In the genomic region with DNA sequence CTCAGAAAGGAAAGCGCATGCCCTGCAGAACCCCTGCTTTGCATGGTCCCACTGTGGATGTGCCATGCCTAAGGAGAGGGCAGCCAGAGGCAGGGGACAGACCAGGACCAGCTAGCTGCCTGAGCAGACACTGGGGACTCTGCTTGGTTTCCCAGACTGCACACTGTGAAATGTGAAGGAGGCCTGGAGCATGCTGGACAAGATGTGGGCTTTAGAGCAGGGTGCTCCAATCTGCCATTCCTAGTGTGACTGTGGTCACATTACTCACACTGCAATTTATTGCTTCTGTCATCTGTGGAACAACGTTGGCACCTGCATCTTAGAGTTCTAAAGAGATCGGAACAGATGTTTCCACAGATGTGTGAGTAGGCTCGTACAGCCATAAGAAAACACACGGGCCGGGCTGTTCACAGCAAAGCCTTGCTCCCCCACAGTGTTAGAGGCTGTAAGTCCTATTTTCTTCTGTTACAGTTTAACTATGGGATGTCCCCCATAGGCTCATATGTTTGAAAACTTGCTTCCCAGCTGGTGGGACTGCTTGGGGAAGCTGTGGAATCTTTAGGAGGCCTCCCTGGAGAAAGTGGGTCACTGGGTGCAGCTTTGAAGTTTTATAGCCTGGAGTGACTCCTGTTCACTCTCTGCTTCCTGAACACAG, we compare ENCODE assay signal across 30 mouse cellular contexts.
DNase-seq lines count a peak whose midpoint lies in the region; ATAC-seq lines count a peak whose summit lies in the region.
"Had no signal": no experiment of that assay in that cellular context is flagged by ENCODE, and none has a peak within 500 bp of the region (broad histone marks: within the 10 kb centered on the region; RNA-seq: fewer than 3 reads in every experiment).

No protein-coding gene starts in this region.

- intact Hi-C loops in heart, postnatal 10 days (cut with DNase I): no loop called here

- H3K4me1 ChIP-seq in midbrain, embryonic 11.5 days (ENCODE audit: control insufficient read depth, insufficient read depth, low read length): 0 out of 2 replicates have a peak, but pooled peaks cover 3% of the 10 kb centered on the region
- H3K4me1 ChIP-seq: embryonic facial prominence, embryonic 13.5 days; stomach, embryonic 15.5 days had no signal

- no peak for ATAC-seq in midbrain, embryonic 11.5 days (ENCODE audit: low FRiP score)
- ATAC-seq: CD4-positive, CD25-positive, alpha-beta regulatory T cell, adult 4 months; forebrain, postnatal 0 days; inflammation-experienced regulatory T-cells, adult 6 months had no signal

- H3K4me2 ChIP-seq in midbrain, embryonic 11.5 days: no peak overlapping the region
- H3K4me2 ChIP-seq: embryonic facial prominence, embryonic 13.5 days; forebrain, embryonic 12.5 days; heart, embryonic 11.5 days; limb, embryonic 13.5 days; liver, embryonic 11.5 days; lung, embryonic 15.5 days; midbrain, embryonic 12.5 days; stomach, embryonic 15.5 days had no signal

- H3K36me3 ChIP-seq in midbrain, embryonic 11.5 days (ENCODE audit: control insufficient read depth, insufficient read depth, low read length): no peaks in the 10 kb centered on the region
- H3K36me3 ChIP-seq: embryonic facial prominence, embryonic 13.5 days; forebrain, embryonic 12.5 days; limb, embryonic 13.5 days; lung, embryonic 15.5 days; midbrain, embryonic 12.5 days; stomach, embryonic 15.5 days had no signal

- 88% methylated on average over 6 of the region's 6 CpGs for WGBS in midbrain, embryonic 11.5 days

- H3K27me3 ChIP-seq in midbrain, embryonic 11.5 days (ENCODE audit: control insufficient read depth, insufficient read depth, low read length): no peaks in the 10 kb centered on the region
- H3K27me3 ChIP-seq: embryonic facial prominence, embryonic 13.5 days; forebrain, embryonic 12.5 days; limb, embryonic 13.5 days; lung, embryonic 15.5 days; midbrain, embryonic 12.5 days; stomach, embryonic 15.5 days had no signal

- no peak overlapping the region for H3K9ac ChIP-seq in midbrain, embryonic 11.5 days (ENCODE audit: low read length)
- H3K9ac ChIP-seq: embryonic facial prominence, embryonic 13.5 days; forebrain, embryonic 12.5 days; forebrain, postnatal 0 days; limb, embryonic 13.5 days; lung, embryonic 15.5 days; midbrain, embryonic 12.5 days; stomach, embryonic 15.5 days had no signal

- H3K27ac ChIP-seq in midbrain, embryonic 11.5 days (ENCODE audit: low read depth, low read length): no peak overlapping the region
- H3K27ac ChIP-seq: embryonic facial prominence, embryonic 13.5 days; forebrain, embryonic 12.5 days; left cerebral cortex, adult 2 months; limb, embryonic 13.5 days; lung, embryonic 15.5 days; midbrain, embryonic 12.5 days; stomach, embryonic 15.5 days had no signal

- peak; percentile 70 for DNase-seq in heart, adult 11 months
- DNase-seq in heart, postnatal 10 days: no peak
- peak; percentile 9 for DNase-seq in thymus, postnatal 0 days (ENCODE audit: low spot score)
- no peak for DNase-seq in thymus, postnatal 4 days
- peak; percentile 47 for DNase-seq in fibroblast of lung, adult 2 months (ENCODE audit: low read depth)
- no peak for DNase-seq in midbrain, embryonic 11.5 days (ENCODE audit: low spot score, missing footprints)
- no peak for DNase-seq in adrenal gland, postnatal 10 days
- DNase-seq: adrenal gland, adult 8-10 months; cerebellum, adult 11-12 months; cerebellum, adult 9-11 months; forebrain, postnatal 0 days; gastrocnemius, postnatal 25 days; heart, adult 18-20 months; kidney, adult 11 months; kidney, postnatal 14 days; right cerebral cortex, postnatal 14 days; thymus, postnatal 25 days had no signal

- no peak overlapping the region for H3K4me3 ChIP-seq in midbrain, embryonic 11.5 days (ENCODE audit: low read depth, low read length)
- H3K4me3 ChIP-seq: embryonic facial prominence, embryonic 13.5 days; erythroblast, embryonic 14.5 days; forebrain, embryonic 12.5 days; left cerebral cortex, adult 2 months; limb, embryonic 13.5 days; lung, embryonic 15.5 days; midbrain, embryonic 12.5 days; myocyte; stomach, embryonic 15.5 days had no signal

- H3K9me3 ChIP-seq in midbrain, embryonic 11.5 days (ENCODE audit: control insufficient read depth, low read length): no peaks in the 10 kb centered on the region
- H3K9me3 ChIP-seq: embryonic facial prominence, embryonic 13.5 days; forebrain, embryonic 12.5 days; limb, embryonic 13.5 days; lung, embryonic 15.5 days; midbrain, embryonic 12.5 days; stomach, embryonic 15.5 days had no signal

Comparison
In these comparisons a context has a peak if more than half of its experiments do, and no peak if none do; other contexts are left out.
1. DNase-seq: peak in heart, adult 11 months (single experiment), thymus, postnatal 0 days (single experiment) and fibroblast of lung, adult 2 months (single experiment); none in heart, postnatal 10 days (0 of 2), thymus, postnatal 4 days (single experiment), midbrain, embryonic 11.5 days (single experiment) and adrenal gland, postnatal 10 days (single experiment).